Mouse (Mus musculus) lung, embryonic 14.5 days (tissue): Measurements from ENCODE around the gene Gm4133. TPM values are rescaled to one million over a fixed set of nuclear protein-coding genes. Genes with fewer than 3 reads are reported as not detected.
"Not testable (repeated sequence)": the region's sequence is repeated elsewhere in the genome, so short reads cannot be mapped to it uniquely, and the experiment has no call there.

Source experiments
- ATAC-seq: fragments of 200-750 bp; cut with Nextera tagmentation; 2 replicates; pipeline ENCODE4 v1.8.0; 2017; ENCODE audit warnings: mild to moderate bottlenecking, moderate TSS enrichment, moderate library complexity; ENCODE audit not compliant: insufficient read depth
- DNase-seq: peaks from one replicate; pipeline ENCODE4 v3.0.0-alpha.2; 2015
- H3K27ac ChIP-seq: fragments of 300-500 bp; sonication (generic); 2 replicates; pipeline ENCODE4 v1.5.1; 2014; ENCODE audit warnings: low read depth, mild to moderate bottlenecking, moderate library complexity
- H3K27me3 ChIP-seq: fragments of 300-500 bp; sonication (generic); 2 replicates; pipeline ENCODE4 v1.6.1; 2014; ENCODE audit warnings: low read length, control low read depth; ENCODE audit not compliant: insufficient read depth
- H3K36me3 ChIP-seq: fragments of 300-500 bp; sonication (generic); 2 replicates; pipeline ENCODE4 v1.6.1; 2014; ENCODE audit warnings: control low read depth; ENCODE audit not compliant: insufficient read depth
- H3K4me1 ChIP-seq: fragments of 300-500 bp; sonication (generic); 2 replicates; pipeline ENCODE4 v1.6.1; 2014; ENCODE audit warnings: antibody characterized with exemption, control low read depth; ENCODE audit not compliant: insufficient read depth
- H3K4me2 ChIP-seq: fragments of 300-500 bp; sonication (generic); 2 replicates; pipeline ENCODE4 v1.6.1; 2014; ENCODE audit warnings: mild to moderate bottlenecking
- H3K4me3 ChIP-seq: fragments of 300-500 bp; sonication (generic); 2 replicates; pipeline ENCODE4 v1.5.1; 2014; ENCODE audit warnings: low read depth, low read length
- H3K9ac ChIP-seq: fragments of 300-500 bp; sonication (generic); 2 replicates; pipeline ENCODE4 v1.6.1; 2014
- H3K9me3 ChIP-seq: fragments of 300-500 bp; sonication (generic); 2 replicates; pipeline ENCODE4 v1.6.1; 2016; ENCODE audit warnings: low read depth, low read length, control low read depth
- WGBS: fragments of 180-500 bp; shearing (Covaris S2); extraction: QIAGEN DNeasy Blood & Tissue Kit; methylation state at CpG from one replicate; pipeline ENCODE4 v1.1.7; 2014; 5-methylcytosine and 5-hydroxymethylcytosine counted together
- polyA plus RNA-seq: library from polyadenylated mRNA; unstranded; fragments of >200 nt; fragmentation: Nextera tagmentation; extraction: Ambion mirVana; gene quantifications from 2 replicates; pipeline ENCODE4 v1.2.1, GENCODE M21; 2014

The Gm4133 gene
- not detected in 2 replicates for polyA plus RNA-seq

DNA sequence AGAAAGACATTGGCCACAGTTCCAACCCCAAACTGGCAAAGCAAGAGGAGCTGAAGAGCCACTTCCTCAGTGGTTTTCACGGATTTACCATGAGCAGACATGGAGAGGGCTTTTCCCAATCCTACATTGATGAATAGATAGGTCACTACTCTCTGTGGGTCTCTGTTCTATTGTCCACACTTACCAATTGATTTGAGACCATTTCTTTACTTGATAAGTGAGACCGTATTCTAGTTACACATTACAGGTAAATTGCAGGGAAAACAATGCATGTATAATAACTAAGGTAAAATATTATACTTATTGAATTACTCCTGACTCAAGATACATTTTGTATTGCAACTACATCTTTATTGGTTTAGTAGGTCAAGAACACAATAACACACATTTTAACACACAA is at the start of gene Gm4133:
Gene Gm4133, minus strand, starts transcription at position 101 of the 400 bp plus-strand sequence.
- H3K4me3 ChIP-seq, ATAC-seq, H3K4me2 ChIP-seq, H3K4me1 ChIP-seq, DNase-seq, H3K36me3 ChIP-seq, H3K9ac ChIP-seq, H3K27ac ChIP-seq, H3K27me3 ChIP-seq, H3K9me3 ChIP-seq: not testable (repeated sequence)
- WGBS = no CpG with 5 or more reads among the region's 2 CpGs

DNA sequence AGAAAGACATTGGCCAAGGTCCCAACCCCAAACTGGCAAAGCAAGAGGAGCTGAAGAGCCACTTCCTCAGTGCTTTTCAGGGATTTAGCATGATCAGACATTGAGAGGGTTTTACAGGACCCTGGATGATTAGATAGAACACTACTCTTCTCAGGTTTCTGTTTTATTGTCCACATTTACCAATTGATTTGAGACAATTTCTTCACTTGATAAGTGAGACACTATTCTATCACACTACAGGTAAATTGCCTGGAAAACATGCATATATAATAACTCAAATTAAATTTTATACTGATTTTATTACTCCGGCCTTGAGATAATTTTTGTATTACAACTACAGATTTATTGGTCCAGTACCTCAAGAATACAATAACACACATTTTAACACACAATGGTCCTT is 41.4 kb upstream of the Gm4133 start, which contains the start of gene Gm5728:
Gene Gm5728, minus strand, starts transcription at position 101 of the 400 bp plus-strand sequence.
- H3K4me1 ChIP-seq, H3K36me3 ChIP-seq, H3K27me3 ChIP-seq, H3K27ac ChIP-seq, DNase-seq, H3K4me3 ChIP-seq, H3K9ac ChIP-seq, H3K4me2 ChIP-seq, H3K9me3 ChIP-seq, ATAC-seq: not testable (repeated sequence)
- no CpG with 5 or more reads among the region's 1 CpGs for WGBS

Other genes starting within 250 kb of the Gm4133 start
- gene Vmn1r91, start 234.4 kb downstream of the Gm4133 start, polyA plus RNA-seq = not detected in 2 replicates
- gene Gm16442, start 211.5 kb downstream of the Gm4133 start, polyA plus RNA-seq = not detected in 2 replicates
- not detected in 2 replicates for gene Vmn1r93, start 195.0 kb downstream of the Gm4133 start, polyA plus RNA-seq
- gene Vmn1r94, start 165.7 kb downstream of the Gm4133 start, polyA plus RNA-seq = not detected in 2 replicates
- gene Vmn1r95, start 140.4 kb downstream of the Gm4133 start, polyA plus RNA-seq = not detected in 2 replicates
- gene Gm6164, start 128.5 kb downstream of the Gm4133 start, polyA plus RNA-seq = not detected in 2 replicates
- not detected in 2 replicates for gene Gm4498, start 100.2 kb downstream of the Gm4133 start, polyA plus RNA-seq
- not detected in 2 replicates for gene Gm5890, start 71.2 kb downstream of the Gm4133 start, polyA plus RNA-seq
- gene Gm5728, start 41.3 kb upstream of the Gm4133 start, polyA plus RNA-seq = not detected in 2 replicates
- not detected in 2 replicates for gene Vmn1r100, start 83.9 kb upstream of the Gm4133 start, polyA plus RNA-seq
- not detected in 2 replicates for gene Vmn1r101, start 108.5 kb upstream of the Gm4133 start, polyA plus RNA-seq
- not detected in 2 replicates for gene Gm10670, start 140.9 kb upstream of the Gm4133 start, polyA plus RNA-seq
- not detected in 2 replicates for gene Vmn1r103, start 176.5 kb upstream of the Gm4133 start, polyA plus RNA-seq
- gene Vmn1r104, start 199.8 kb upstream of the Gm4133 start, polyA plus RNA-seq = not detected in 2 replicates
- not detected in 2 replicates for gene Gm5726, start 211.7 kb upstream of the Gm4133 start, polyA plus RNA-seq
- gene Gm4141, start 242.2 kb upstream of the Gm4133 start, polyA plus RNA-seq = not detected in 2 replicates